Mouse (Mus musculus) hindbrain, embryonic 13.5 days (tissue): ENCODE data around the gene Ankrd53. TPM values are rescaled to one million over a fixed set of nuclear protein-coding genes. Genes with fewer than 3 reads are reported as not detected.
"Not testable (repeated sequence)": the region's sequence is repeated elsewhere in the genome, so short reads cannot be mapped to it uniquely, and the experiment has no call there.

ENCODE experiments used
- ATAC-seq: fragments of 200-750 bp; cut with Nextera tagmentation; 2 replicates; pipeline ENCODE4 v1.8.0; 2017; ENCODE audit warnings: moderate TSS enrichment; ENCODE audit not compliant: low FRiP score
- H3K27ac ChIP-seq: fragments of 300-500 bp; sonication (generic); 2 replicates; pipeline ENCODE4 v1.5.1; 2015; ENCODE audit warnings: inconsistent platforms, mild to moderate bottlenecking, moderate library complexity
- H3K27me3 ChIP-seq: fragments of 300-500 bp; sonication (generic); 2 replicates; pipeline ENCODE4 v1.6.1; 2015; ENCODE audit warnings: mild to moderate bottlenecking, inconsistent platforms
- H3K36me3 ChIP-seq: fragments of 300-500 bp; sonication (generic); 2 replicates; pipeline ENCODE4 v1.6.1; 2015; ENCODE audit warnings: mild to moderate bottlenecking, inconsistent platforms
- H3K4me1 ChIP-seq: fragments of 300-500 bp; sonication (generic); replicated peaks from 2 replicates; pipeline ENCODE4 v1.6.1; 2015; ENCODE audit warnings: inconsistent platforms
- H3K4me2 ChIP-seq: fragments of 300-500 bp; sonication (generic); 2 replicates; pipeline ENCODE4 v1.6.1; 2015; ENCODE audit warnings: inconsistent platforms, mild to moderate bottlenecking, moderate library complexity
- H3K4me3 ChIP-seq: fragments of 300-500 bp; sonication (generic); 2 replicates; pipeline ENCODE4 v1.5.1; 2015; ENCODE audit warnings: mild to moderate bottlenecking, inconsistent platforms
- H3K9ac ChIP-seq: fragments of 300-500 bp; sonication (generic); 2 replicates; pipeline ENCODE4 v1.6.1; 2015; ENCODE audit warnings: mild to moderate bottlenecking, inconsistent platforms
- H3K9me3 ChIP-seq: fragments of 300-500 bp; sonication (generic); 2 replicates; pipeline ENCODE4 v1.6.1; 2016; ENCODE audit warnings: inconsistent platforms
- WGBS: fragments of 180-500 bp; shearing (Covaris S2); methylation state at CpG from one replicate; pipeline ENCODE4 v1.1.7; 2015; 5-methylcytosine and 5-hydroxymethylcytosine counted together
- polyA plus RNA-seq: library from polyadenylated mRNA; unstranded; fragments of >200 nt; fragmentation: Nextera tagmentation; extraction: Ambion mirVana; gene quantifications from 2 replicates; pipeline ENCODE4 v1.2.1, GENCODE M21; 2015

The Ankrd53 gene
- polyA plus RNA-seq, 1 experiment from 2014 or later: 0.19 TPM

DNA sequence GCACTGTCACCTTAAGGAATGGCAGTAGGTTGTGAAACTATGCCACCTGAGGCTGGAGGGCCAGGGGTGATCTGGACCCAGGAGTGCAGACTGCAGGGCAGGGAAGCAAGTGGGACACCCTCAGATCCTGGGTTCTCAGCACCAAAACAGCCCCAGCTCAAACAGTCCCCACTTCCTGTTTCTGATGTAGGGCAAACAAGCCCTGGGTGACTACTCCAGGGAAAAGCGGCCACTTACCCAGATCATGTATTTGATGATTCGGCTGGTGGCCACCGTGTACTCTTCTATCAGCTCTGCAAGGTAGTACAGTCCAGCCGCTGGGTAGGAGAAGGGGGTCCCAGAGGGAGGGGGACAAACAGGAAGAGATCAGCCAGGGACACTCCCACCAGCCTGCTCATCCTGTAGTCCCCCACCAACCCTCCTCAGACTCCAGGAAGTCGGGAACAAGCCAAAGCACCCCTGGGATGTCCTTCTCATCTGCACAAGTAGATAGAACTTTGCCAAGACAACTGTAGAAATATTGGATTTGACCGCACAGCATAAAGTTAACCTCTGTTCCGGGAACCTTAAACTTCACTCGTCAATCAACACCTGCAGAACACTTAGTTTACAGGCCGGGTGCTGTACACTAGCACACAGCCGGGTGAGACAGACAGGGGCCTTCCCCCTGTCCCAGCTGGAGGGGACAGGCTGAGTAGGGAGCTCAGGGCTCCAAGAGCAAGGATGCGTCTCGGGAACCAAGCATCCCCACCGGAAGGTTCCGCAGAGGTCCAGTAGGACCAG is 12.5 kb downstream of the Ankrd53 start:
- Histone ChIP-seq H3K4me3 (peak overlapping the region; percentile 93), H3K9me3 (no peaks in the 10 kb centered on the region), H3K4me2 (peak overlapping the region; percentile 76), H3K9ac (peak overlapping the region; percentile 97), H3K36me3 (peaks cover 28% of the 10 kb centered on the region), H3K27ac (peak overlapping the region; percentile 87), H3K27me3 (no peaks in the 10 kb centered on the region), H3K4me1 (peaks cover 30% of the 10 kb centered on the region)
- WGBS: 2% methylated on average over 14 of the region's 14 CpGs
- peak; percentile 56 for ATAC-seq

GRCm38 (mm10) chr6:83775638-83776293 is 13.3 kb downstream of the Ankrd53 start, which contains the start of gene Tex261:
Gene Tex261, minus strand, starts transcription at chr6:83775813.
- peak; percentile 95 for ATAC-seq
- WGBS: under 1% methylated on average over 45 of the region's 45 CpGs
- H3K9ac ChIP-seq: peak within 1 kb of the TSS; percentile 97
- peak within 1 kb of the TSS; percentile 87 for H3K27ac ChIP-seq
- H3K27me3 ChIP-seq: 0 out of 2 replicates have a peak, but pooled peaks cover 3% of the 10 kb centered on the region
- peak within 1 kb of the TSS; percentile 93 for H3K4me3 ChIP-seq
- H3K36me3 ChIP-seq: peaks cover 22% of the 10 kb centered on the region
- H3K4me1 ChIP-seq: peaks cover 30% of the 10 kb centered on the region
- no peaks in the 10 kb centered on the region for H3K9me3 ChIP-seq
- H3K4me2 ChIP-seq: peak within 1 kb of the TSS; percentile 76

DNA sequence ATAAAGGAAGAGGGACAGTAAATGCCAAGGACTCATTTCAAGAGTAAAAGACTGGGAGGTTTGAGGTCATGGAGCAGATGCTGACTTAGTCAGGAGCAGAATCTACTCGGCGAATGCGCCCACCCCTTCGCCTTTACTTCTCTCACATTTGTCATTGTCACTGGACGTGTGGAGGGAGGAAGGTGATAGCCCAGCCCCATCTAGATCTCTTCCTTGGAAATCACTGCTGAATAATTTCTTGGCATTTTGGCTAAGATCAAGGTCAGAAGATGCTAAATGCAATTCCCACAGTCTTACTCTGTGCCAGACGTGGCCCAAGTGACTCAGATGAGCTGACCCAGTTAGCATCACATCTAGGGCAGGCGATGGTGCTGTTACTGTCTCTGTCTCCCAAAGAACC is 15.9 kb downstream of the Ankrd53 start:
- WGBS: 78% methylated on average over 7 of the region's 7 CpGs
- Histone ChIP-seq H3K4me2 (no peak overlapping the region), H3K4me1 (peaks cover 23% of the 10 kb centered on the region), H3K36me3 (0 out of 2 replicates have a peak, but pooled peaks cover 2% of the 10 kb centered on the region), H3K9me3 (no peaks in the 10 kb centered on the region), H3K27ac (no peak overlapping the region), H3K27me3 (0 out of 2 replicates have a peak, but pooled peaks cover 3% of the 10 kb centered on the region), H3K9ac (no peak overlapping the region), H3K4me3 (no peak overlapping the region)
- ATAC-seq: no peak

DNA sequence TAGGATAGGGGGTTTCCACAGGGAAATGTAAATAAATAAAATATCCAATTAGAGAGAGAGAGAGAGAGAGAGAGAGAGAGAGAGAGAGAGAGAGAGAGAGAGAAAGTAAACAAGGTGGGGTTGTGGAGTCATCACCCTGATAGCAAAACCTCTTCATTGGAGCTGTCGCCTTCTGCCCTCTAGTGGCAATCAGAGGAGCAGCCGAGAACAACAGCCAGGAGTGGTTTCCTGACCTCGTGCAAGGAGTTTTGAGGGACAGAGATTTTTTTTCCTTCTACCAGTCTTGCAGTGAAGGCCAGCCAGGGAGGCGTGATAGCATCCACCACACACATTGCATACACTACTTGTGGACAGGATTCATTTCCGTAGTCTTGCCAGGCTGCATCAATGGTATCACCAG is 16.6 kb downstream of the Ankrd53 start:
- Histone ChIP-seq H3K9ac (no peak overlapping the region), H3K27ac (no peak overlapping the region), H3K36me3 (no peaks in the 10 kb centered on the region), H3K4me2 (no peak overlapping the region), H3K9me3 (no peaks in the 10 kb centered on the region), H3K4me1 (peaks cover 16% of the 10 kb centered on the region), H3K4me3 (no peak overlapping the region), H3K27me3 (0 out of 2 replicates have a peak, but pooled peaks cover 3% of the 10 kb centered on the region)
- ATAC-seq: no peak
- 8% methylated on average over 5 of the region's 5 CpGs for WGBS

DNA sequence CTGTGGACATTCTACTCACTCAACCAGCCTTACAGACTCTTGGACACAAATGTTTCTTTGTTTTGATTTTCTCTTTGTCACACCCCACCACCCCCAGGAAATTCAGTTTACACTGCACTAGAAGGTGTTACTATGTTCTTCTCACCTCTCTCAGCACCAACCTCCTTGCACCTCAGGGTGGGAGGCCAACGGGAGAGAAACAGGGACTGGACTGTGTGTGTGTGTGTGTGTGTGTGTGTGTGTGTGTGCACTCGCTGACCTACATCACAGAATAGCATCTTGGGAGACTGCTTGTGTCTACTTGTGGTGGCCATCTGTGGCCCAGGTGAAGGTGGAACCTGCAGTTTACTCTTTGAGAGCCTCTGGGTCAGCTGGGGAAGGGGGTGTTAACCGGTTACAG is 24.0 kb downstream of the Ankrd53 start:
- H3K4me2 ChIP-seq: no peak overlapping the region
- no peak overlapping the region for H3K9ac ChIP-seq
- ATAC-seq: no peak
- no peaks in the 10 kb centered on the region for H3K9me3 ChIP-seq
- H3K27ac ChIP-seq: no peak overlapping the region
- H3K4me3 ChIP-seq: no peak overlapping the region
- peaks cover 3% of the 10 kb centered on the region; the same call in 1 of the 2 replicates for H3K27me3 ChIP-seq
- no peaks in the 10 kb centered on the region for H3K36me3 ChIP-seq
- 86% methylated on average over 3 of the region's 3 CpGs for WGBS
- H3K4me1 ChIP-seq: peaks cover 4% of the 10 kb centered on the region; the same call in 1 of the 2 replicates

- H3K36me3 ChIP-seq: no peaks in the 10 kb centered on the region
- no peak overlapping the region for H3K4me2 ChIP-seq
- H3K27ac ChIP-seq: no peak overlapping the region
- peaks cover 4% of the 10 kb centered on the region; the same call in 1 of the 2 replicates for H3K4me1 ChIP-seq
- H3K27me3 ChIP-seq: peaks cover 12% of the 10 kb centered on the region; the same call in 1 of the 2 replicates
- no peak overlapping the region for H3K4me3 ChIP-seq
- 35% methylated on average over 7 of the region's 7 CpGs for WGBS
- ATAC-seq: no peak
- peak overlapping the region; percentile 43; the same call in 1 of the 2 replicates for H3K9ac ChIP-seq
- H3K9me3 ChIP-seq: no peaks in the 10 kb centered on the region
Observed at GRCm38 (mm10) chr6:83788554-83788953, 26.1 kb downstream of the Ankrd53 start.

- not testable (repeated sequence) for H3K9me3 ChIP-seq, H3K4me3 ChIP-seq, ATAC-seq, H3K9ac ChIP-seq, H3K36me3 ChIP-seq, H3K4me2 ChIP-seq, H3K27ac ChIP-seq
- 88% methylated on average over 5 of the region's 5 CpGs for WGBS
- peaks cover 12% of the 10 kb centered on the region; the same call in 1 of the 2 replicates for H3K27me3 ChIP-seq
- peaks cover 12% of the 10 kb centered on the region for H3K4me1 ChIP-seq
Observed at GRCm38 (mm10) chr6:83790533-83790932, 28.1 kb downstream of the Ankrd53 start.

GRCm38 (mm10) chr6:83791251-83791890 is 28.9 kb downstream of the Ankrd53 start:
- Histone ChIP-seq H3K27ac (no peak overlapping the region), H3K4me1 (peaks cover 19% of the 10 kb centered on the region), H3K9me3 (no peaks in the 10 kb centered on the region), H3K27me3 (0 out of 2 replicates have a peak, but pooled peaks cover 12% of the 10 kb centered on the region), H3K4me2 (no peak overlapping the region), H3K36me3 (no peaks in the 10 kb centered on the region), H3K4me3 (no peak overlapping the region), H3K9ac (no peak overlapping the region)
- no peak for ATAC-seq
- 82% methylated on average over 4 of the region's 4 CpGs for WGBS

GRCm38 (mm10) chr6:83794760-83795296 is 32.4 kb downstream of the Ankrd53 start, which contains the start of gene Nagk:
Gene Nagk, plus strand, starts transcription at chr6:83794982.
- Histone ChIP-seq H3K27ac (peak within 1 kb of the TSS; percentile 98), H3K36me3 (peaks cover 20% of the 10 kb centered on the region), H3K4me3 (peak within 1 kb of the TSS; percentile 73), H3K4me1 (peaks cover 24% of the 10 kb centered on the region), H3K9me3 (no peaks in the 10 kb centered on the region), H3K4me2 (peak within 1 kb of the TSS; percentile 85), H3K9ac (peak within 1 kb of the TSS; percentile 91), H3K27me3 (0 out of 2 replicates have a peak, but pooled peaks cover 12% of the 10 kb centered on the region)
- WGBS: under 1% methylated on average over 43 of the region's 43 CpGs
- ATAC-seq: peak; percentile 97

DNA sequence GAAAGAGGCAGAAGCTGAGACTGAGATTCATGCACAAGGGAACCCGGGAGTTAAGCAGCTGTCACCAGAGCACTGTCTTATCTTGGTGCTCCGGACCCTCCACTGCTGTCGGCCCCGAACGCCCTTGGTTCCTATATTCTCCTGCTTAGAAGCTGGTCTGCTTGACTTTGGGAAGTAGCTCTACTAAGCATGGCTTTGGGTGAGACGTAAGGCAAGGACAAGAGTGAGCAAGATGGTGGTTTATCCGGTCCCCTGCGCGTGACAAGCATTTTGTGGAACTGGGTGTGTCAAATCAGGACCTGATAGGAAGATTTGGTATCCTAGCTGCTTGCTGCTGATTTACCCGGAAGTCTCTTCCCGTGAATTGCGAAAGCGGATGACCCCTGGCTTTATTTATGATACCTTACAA is 33.1 kb downstream of the Ankrd53 start:
- Histone ChIP-seq H3K27ac (peak overlapping the region; percentile 98), H3K9ac (peak overlapping the region; percentile 91), H3K4me2 (peak overlapping the region; percentile 85), H3K4me3 (peak overlapping the region; percentile 73), H3K4me1 (peaks cover 24% of the 10 kb centered on the region), H3K27me3 (0 out of 2 replicates have a peak, but pooled peaks cover 12% of the 10 kb centered on the region), H3K36me3 (peaks cover 26% of the 10 kb centered on the region), H3K9me3 (no peaks in the 10 kb centered on the region)
- WGBS: 11% methylated on average over 13 of the region's 13 CpGs
- peak; percentile 55 for ATAC-seq

DNA sequence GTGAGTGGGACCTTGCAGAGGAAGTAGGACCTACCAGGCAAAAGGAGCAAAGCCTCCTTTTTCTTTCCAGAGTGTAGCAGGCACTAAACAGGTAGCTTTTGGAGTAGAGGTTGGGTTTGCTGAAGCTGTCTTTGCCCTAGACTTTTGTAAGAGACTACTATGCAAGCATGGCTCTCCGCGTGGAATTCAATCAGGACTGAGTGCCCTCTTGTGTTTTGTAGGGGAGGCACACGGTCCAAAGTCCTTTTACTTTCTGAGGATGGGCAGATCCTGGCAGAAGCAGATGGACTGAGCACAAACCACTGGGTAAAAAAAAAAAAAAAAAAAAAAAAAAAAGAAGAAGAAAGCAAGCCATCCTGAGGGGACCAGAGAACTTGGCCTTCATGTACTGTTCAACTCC is 34.2 kb downstream of the Ankrd53 start:
- WGBS: 63% methylated on average over 3 of the region's 3 CpGs
- Histone ChIP-seq H3K4me3 (no peak overlapping the region), H3K9ac (no peak overlapping the region), H3K4me2 (peak overlapping the region; percentile 85; the same call in 1 of the 2 replicates), H3K4me1 (peaks cover 24% of the 10 kb centered on the region), H3K36me3 (peaks cover 38% of the 10 kb centered on the region), H3K27ac (no peak overlapping the region), H3K27me3 (0 out of 2 replicates have a peak, but pooled peaks cover 7% of the 10 kb centered on the region), H3K9me3 (no peaks in the 10 kb centered on the region)
- no peak for ATAC-seq
